Mouse (Mus musculus): ENCODE results near the gene Prr5l. TPM values are rescaled to one million over a fixed set of nuclear protein-coding genes. Genes with fewer than 3 reads are reported as not detected.
A peak's percentile ranks its signal among the peaks of the same experiment; 100 is the strongest.
"Not testable (repeated sequence)": the region's sequence is repeated elsewhere in the genome, so short reads cannot be mapped to it uniquely, and the experiment has no call there.

The Prr5l gene
- total RNA-seq, 2 experiments from 2014 or later = 3.8 to 4.6 TPM

DNA sequence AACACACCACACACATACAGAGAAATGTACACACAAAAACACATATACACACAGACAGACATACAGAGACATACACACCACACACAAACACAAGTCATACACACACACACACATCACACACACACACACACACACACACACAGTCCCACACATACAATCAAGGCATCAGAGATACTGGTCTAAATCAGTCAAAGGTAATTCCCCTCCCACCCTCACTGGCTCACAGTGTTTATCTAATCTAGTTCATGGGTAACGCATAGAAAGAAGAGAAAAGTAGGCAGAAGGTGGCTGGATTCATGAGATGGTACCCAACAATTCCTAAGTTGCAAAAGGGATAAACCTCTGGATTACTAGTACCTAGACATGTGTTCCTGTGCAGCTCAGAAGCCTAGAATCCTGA is 120.9 kb downstream of the Prr5l start:
- no peak for DNase-seq

DNA sequence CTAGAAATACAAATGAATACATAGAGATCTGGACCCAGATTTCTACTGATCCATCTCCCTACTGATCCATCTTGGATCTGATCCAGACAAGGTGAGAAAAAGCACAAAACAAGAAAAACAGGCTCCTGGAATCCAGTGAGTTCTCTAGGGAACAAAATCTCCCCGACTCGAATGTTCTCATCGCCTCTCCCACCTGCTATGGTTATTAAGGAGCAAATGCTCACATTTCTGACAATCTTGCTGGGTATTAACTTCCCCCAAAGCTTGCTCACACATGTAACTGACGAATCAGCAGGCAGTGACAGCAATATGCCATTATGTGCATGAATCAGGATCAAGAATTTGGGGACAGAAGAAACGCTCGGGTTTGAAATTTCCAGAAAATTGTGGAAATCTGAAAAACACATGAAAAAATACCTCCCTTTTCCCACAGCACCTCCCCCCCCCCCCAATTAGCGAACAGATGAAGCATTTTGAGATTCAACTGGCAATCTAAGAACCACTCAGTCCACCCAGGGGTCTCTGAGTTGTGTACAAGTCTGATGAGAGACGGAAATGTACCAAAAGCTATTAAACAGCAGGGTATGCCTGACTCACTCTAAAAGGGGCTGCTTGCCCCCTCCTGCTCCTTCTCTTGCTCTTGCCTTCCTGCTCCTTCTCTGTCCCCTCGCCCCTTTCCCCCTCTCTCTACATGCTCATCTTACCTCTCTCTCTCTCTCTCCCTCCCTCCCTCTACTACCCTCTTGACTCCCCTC is 123.1 kb downstream of the Prr5l start:
- DNase-seq = no peak

DNA sequence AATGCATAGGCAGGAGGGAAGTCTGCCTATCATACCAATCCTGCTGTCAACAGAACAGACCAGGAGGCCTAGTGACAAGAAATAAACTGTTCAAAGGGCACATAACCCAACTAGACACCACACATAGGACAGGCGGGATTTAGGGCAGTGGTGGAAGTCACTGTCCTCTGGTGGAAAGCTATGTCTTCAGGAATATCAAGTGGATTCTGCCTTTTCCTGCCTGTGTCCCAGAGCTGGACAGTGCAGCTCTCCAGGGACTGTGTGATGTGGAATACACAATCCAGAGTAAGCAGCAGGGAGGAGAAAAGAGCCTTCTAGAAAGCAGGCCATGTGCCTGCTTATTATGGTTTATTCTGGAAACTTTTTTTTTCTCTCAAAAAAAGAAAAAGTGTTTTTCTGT is 125.0 kb downstream of the Prr5l start:
- DNase-seq = no peak

DNA sequence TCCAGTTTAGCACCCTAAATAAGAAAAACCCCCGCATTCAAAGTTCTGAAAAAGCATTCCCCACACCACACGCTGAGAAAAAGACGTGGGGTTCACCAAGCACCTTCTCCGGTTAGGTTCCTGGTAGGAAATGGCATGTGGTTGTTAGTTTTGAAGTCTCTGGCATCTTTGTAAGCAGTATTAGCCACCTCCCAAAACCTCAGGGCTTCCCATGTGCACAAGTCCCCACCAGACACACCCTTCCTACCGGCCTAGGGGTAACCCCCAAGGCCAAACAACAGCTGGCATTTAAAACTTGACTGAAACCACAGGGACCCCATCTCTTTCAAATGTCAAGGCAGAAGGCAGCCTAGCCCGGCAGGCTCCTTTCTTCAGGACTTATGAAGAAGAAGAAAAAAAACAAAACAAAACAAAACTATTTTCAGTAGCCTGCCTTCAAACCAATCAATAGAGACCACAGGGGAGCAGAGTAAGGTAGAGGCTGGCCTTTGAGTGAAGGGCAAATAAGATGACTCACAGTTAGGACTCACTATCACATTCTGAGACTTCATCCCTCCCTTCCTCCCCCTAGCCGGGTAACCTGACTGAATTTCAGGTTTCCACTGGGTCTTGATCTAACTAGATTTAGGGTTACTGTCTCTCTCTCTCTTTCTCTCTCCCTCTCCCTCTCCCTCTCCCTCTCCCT is 126.6 kb downstream of the Prr5l start:
- no peak for DNase-seq

DNA sequence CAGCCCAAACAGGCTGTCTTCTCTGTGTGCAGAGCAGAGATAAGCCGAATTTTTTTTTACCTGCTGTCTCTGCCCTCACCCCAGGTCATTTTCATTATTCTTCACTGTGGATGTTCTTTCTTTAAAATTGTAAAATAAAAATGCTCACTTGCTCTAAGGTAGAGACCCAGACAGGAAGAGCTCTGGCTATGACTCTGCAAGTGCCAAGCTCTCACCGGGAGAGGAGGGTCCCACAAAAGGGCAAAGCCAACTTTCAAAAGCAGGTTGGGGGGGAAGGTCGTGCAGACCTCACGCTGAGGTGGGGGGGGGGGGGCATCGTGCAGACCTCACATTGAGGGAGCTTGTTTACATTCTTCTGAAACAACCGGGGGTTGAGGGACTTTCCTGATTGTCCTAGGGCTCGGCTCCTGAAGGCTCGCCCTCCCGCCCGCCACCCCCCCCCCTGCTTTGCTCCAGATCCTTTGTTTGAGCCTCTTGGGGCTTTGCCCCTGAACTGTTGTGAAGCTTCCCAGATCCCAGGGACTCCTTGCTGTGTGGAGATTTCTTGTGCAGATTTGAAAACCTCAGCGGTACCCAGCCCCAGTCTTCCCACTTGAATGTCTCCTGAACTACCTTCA is 127.8 kb downstream of the Prr5l start:
- no peak for DNase-seq

DNA sequence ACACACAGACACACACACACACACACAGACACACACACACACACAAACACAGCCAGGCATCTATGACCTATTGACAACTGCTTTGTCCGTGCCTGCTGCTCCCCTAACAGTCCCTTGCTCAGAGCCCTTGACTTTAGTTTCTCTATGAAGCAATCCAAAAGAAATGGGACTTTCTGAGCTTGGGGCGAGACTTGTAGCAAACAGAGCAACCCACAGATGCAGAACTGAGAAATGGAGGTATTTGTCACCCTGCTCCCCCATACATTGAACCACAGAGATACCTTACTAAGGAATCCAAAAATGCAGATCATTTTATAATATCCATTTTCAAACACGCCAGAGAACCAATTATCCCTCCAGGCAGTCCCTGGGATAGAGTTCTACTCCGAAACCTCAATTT is 128.4 kb downstream of the Prr5l start:
- DNase-seq = no peak

DNA sequence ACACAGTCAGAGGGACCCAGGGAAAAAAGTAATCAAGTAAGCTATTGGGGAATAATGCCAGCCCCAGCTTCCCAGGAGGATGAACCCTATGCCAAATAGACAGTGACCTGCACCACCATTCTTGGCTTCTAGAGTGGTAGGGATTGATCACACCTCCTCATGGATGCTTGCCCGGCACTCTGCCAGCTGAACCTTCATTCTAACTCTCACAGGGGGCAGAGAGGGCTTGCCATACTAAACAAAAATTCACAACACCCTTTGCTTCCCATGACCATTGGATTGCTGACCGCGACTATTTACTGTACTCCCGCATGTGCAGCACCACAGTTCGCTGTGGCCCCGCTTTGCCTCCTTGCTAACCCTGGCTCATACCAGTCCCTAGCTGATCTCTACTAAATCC is 129.8 kb downstream of the Prr5l start:
- DNase-seq = no peak

DNA sequence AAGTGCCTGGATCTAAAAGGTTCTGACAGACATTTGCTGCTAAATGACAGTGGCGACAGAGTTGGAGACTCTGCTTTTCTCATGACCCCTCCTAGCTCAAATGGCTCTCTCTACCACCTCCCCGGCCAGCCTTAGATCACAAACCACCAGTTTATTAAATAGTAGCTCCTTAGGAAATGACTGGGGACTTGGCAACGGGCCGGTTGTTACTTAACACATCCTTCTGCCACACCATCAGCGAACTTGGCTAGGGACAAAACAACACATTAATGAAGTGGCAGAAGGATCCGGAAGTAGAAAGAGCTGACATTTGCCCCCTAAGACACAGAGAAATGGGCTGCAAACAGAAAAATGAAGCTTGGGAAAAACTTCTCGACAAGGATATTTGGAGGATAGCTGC is 130.4 kb downstream of the Prr5l start:
- DNase-seq = peak; percentile 27

DNA sequence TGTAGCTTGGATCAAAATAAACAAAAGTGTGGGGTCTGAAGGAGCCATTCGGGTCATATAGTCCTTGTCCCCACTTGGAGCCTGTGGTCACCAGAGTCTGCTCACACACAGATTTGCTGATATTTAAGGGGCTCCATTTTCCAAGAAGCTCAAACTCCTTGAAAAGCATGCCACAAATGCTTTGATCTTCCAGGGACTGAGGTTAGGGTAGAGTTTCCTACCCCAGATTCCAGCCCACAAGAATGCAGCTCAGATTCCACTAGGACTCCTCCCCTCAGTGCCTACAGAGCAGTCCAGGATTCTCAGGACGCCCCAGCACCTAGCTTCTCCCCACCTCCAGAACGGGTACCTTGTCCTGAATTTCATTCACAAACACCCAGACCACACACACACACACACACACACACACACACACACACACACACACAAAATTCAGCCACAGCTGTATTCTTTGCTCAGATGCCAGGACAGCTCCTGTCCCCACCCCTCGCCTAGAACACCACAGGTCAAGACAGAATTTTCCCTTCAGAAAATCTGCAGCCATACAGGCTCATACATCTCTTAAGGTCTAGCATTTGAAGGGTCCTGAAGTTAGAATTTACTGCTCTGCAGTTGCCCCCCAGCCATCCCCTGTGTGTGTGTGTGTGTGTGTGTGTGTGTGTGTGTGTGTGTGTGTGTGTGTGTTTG is 131.4 kb downstream of the Prr5l start:
- DNase-seq = no peak

DNA sequence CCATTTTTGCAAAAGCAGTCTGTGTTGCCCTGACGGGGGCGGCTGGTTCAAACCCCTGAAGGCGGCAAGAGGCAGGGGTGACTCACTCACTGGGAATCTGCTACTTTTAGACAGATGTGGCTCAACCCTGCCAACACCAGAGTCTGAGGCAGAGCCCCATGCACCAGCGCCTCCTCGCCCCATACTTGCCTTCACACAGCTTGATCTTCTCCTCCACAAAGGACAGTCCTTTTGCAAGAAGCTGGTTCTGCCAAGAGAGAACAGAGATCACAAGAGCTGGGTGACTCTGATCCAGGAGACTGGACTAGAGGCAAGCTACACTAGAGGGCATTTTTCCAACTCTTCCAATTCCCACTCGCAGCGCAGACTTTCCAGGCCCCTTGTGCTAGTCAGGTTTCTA is 136.3 kb downstream of the Prr5l start:
- no peak for DNase-seq

DNA sequence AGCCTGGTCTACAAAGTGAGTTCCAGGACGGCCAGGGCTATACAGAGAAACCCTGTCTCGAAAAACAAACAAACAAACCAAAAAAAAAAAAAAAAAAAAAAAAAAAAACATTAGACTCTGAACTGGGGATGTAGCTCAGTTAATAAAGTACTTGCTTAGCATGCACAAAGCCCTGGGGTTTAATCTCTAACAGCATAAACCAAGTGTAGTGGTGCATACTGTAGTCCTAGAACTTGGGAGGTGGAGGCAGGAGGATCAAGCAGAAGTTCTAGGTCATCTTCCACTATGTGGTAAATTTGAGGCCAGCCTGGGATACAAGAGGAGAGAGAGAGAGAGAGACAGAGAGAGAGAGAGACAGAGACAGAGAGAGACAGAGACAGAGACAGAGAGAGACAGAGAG is 137.2 kb downstream of the Prr5l start:
- not testable (repeated sequence) for DNase-seq

DNA sequence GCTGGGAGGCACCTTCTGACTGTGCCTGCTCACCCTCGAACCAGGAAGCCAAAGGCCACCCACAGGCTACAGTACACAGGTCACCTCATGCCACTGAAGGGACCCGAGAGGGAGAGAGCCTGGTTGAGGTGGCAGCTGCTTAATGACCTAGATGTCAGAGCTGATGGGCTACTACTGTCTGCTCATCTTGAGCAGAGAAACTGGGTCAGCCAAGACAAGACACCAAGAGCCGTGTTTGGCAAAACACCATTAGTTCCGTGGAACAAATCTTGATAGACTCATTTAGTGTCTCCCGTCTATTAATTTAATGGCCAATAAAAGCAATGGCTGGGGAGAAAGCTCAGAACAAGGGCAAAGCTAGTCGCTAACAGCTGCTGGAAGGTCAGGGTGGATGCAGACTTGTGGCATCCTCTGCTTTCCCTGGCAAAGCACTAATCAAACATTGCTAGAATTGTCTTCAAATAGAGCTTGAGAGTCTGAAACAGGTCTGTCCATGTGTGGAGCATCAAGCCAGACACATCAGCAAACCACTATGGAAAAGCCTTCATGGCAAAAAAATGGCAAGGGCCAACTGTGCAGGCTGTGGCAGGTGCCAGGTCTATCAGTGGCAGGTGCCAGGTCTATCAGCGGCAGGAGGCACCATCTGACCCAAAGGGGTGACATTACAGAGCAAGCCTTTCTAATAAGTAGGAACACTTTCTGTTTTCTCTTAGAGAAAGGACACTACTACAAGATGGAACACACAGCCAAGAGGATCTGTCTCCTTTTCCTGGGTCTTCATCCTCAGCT is 140.6 kb downstream of the Prr5l start:
- DNase-seq = no peak

DNA sequence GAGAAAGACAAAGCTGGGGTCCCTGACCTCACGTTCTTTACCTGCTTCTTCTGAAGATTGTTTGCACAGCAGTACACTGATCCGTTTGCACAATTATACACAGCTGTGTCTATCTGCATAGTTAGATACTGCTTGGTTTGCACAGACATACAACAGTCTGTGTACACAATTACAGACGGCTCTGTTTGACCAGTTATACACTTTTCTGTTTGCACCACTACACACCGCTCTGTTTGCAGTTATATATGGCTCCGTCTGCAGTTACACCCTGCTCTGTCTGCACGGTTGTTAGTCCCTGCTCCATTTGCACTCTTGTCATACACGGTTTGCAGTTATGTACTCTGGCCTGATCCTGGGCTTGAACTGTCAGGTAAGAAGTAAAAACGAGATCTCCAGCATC is 141.2 kb downstream of the Prr5l start:
- no peak for DNase-seq

DNA sequence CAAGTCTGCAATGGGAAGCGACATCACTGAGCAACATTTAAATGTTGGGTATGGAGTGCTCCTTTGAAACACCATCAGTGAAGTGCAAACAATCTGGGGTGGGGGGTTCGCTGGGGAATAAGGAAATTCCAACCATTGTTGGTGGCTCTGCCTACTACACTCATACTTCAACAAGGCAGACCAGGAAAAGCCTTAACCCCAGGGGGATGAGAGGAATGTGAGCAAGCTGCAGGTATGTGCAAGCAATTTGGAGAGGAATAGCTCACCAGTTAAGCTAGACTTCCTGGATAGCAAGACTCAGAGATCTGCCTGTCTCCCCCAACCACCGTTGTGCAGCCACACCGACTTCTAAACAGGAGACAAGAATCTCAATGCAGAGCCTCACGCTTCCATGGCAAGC is 142.9 kb downstream of the Prr5l start:
- no peak for DNase-seq

DNA sequence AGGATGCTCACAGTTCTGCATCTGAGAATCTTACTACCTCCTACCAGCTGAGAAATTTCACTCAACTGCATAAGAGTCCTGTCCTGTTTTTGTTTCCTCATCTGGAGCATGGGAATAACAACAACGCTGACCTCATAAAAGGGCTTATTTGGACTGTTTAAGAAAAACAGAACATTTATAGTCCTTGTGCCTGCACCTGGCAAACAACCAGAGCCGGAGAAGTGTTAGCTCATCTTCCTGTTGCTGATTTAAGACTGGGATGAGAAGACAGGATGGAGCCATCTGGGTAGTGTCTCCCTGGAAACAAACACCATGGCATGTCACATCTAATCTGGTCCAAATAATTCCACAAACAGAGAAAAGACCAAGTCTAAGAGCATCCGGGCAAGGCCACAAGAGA is 149.3 kb downstream of the Prr5l start:
- DNase-seq = peak; percentile 47

DNA sequence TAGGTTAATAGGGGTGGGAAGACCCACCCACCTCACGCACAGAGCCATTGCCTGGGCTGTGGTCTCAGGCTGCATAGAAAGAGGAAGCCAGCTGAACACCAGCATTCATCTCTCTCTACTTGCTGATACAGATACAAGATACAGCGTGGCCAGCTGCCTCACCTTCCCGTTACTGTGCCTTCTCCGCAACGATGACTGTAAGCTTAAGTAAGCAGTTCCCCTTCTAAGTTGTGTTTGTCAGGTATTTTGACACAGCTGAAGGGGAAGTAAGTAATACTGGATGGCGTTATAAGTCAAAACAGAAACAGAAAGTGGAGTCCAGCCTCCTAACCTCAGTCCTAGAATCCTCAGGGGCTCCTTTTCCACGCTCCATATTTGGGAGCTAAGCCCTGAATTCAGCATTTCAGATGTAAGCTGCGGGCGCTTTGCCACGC is 150.0 kb downstream of the Prr5l start:
- DNase-seq = no peak

DNA sequence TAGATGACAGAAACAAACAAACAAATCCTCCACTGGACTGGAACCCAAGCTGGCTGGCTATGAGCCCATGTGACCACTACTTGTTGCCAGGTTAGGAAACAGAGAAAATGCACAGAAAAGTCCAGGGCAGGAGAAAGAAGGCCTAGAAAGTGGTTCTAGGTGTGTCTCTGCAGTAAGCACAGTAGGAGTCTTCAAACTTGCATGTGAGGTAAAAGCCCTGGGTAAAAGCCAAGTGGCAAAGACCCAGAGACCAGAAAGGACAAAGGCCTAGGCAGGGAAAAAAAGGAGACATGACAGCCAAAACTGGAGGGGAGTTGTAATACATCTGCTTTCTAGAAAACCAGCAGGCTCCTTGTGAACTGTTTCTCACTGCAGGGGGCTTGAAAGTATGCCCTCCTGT is 151.9 kb downstream of the Prr5l start:
- DNase-seq = peak; percentile 33

DNA sequence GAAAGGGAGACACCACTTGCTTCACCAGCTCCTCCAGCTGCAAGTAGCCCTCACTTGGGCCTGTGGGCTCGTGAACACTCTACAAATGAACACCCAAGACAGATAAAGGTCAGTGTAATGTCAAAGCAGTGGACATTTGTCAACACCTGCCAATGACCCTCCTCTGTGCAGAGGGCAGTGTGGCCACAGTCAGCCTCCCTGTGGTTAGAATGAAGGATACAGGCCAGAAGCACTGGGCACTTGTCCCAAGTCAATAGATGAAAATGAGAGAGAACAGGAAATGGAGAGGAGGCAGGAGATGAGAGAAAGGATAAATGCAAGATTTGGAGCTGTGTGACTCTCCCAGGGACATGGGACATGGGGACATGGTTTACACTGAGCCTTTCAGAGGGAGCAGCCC is 153.4 kb downstream of the Prr5l start:
- DNase-seq = no peak

DNA sequence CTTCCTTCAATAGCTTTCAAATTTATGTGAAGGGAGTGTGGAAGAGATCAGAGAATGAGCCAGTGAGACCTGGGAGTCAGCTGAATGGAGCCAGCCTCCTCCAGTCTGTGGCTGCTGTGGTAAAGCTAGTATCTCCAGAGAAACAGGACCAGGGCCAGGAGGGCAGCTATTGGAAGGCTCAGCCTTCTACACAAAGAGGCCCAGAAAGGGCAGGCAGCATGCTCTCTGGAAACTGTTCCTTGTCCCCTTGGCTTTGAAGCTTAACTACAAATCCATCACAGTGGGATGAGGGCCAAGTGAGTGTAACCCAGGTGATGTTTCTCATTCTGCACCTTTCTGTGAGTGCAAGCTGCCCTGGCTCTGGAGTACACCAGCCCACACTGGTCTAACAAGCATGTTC is 155.0 kb downstream of the Prr5l start:
- no peak for DNase-seq

DNA sequence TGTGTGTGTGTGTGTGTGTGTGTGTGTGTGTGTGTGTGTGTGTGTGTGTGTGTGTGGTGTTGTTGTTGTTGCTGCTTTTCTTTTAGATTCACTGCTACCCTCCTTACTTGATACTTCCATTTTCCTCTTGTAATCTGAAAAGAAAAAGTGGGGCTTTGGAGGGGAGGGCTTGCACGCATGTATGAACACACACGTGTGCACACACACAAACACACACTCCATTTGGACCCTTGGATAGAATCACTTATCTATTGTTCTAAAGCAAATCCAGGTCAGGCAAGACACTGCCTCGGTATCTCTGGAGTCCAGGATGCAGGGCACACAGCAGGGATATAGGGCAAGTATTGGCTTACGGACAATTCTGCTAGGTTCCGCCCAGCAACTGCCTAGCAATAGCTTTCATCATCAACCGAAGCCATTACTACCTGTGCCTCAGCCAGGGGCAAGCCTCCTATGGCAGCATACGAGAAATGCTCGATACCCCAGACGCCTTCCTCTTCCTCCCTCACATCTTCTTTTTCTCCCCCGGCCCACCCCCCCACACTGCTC is 159.4 kb downstream of the Prr5l start:
- DNase-seq = no peak

DNA sequence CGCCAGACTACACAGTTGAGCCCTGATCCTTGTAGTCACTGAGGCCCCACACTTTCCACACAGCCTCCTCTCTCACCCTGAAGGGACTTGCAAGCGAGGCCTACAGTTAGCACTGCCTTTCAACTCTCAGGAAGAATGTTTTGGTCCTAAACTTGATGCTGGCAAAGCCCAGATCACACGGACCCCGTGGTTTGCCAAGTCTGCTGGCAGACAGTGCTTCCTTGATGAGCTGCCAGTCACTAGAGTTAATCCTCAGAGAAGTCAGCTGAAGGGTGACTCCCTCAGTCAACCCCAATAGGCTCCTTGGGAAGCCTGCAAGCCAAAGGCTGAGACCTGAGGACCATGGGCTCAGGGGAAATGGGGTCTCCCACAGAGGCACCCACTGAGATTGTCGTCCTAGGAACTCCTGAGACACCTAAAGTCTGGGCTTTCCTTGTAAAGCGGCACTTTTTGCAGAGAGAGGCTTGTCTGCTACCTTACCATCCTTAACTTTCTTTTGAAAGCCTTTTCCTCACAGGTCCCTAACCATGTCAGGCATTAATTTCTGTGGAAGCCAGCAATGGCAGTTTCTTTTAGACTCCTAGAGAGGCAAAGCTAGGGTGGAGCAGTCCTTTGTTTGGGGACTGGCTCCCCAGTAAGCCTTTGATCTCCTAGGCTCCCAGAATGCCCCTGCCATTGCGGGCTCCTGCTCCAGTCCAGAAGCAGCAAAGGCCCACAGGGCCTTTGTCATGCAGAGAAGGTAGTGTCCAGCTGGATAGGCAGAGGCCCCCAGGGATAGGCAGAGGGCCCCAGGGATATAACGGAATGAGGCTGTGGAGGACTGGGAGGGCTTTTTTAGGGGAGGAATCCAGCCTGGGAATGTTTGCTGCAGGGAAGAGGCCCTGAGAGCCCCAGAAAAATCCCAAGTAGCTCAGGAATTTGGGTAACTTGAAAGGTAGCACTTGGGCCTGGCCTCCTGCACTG is 160.2 kb downstream of the Prr5l start:
- DNase-seq = peak; percentile 24
